Mouse (Mus musculus) neural tube, embryonic 10.5 days (tissue): ENCODE results near the gene Acat1.

Experiments used
- DNase-seq: peaks from one replicate; pipeline ENCODE4 v3.0.0-alpha.2; 2017; ENCODE audit warnings: low spot score; ENCODE audit errors: extremely low spot score

Acat1 gene

GRCm38 (mm10) chr9:53535416-53536320 is 74.5 kb downstream of the Acat1 start:
- peak; percentile 26 for DNase-seq
